Mouse (Mus musculus): ENCODE measurements around the gene Hip1.

DNA sequence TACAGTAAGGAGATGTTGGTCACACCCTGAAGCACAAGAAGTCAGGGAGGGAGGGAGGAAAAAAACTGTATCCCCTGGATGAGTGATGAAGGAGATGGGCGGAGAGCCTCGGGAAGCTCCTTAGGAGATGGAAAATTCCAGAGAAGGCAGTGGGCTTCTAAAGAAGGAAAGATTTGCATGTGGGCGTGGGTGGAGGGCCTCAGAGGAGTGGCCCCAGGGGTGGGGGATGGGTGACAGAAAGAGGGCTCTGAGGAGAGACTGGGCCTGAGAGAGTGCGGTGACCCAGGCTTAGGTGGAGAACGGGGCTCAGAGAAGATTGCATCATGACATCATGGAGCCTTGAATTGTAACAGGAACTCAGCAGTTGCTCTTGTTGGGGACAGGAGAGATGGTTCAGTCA is 39.5 kb downstream of the Hip1 start:
- TF ChIP-seq POLR2A (IDR thresholded peaks at IDR 0.05; ENCODE audit: borderline replicate concordance, control insufficient read depth, low read depth, low read length) = no peak
- no peak for TF ChIP-seq CTCF (IDR thresholded peaks at IDR 0.05; ENCODE audit: control insufficient read depth, insufficient read depth, low read length)
